Mouse (Mus musculus) lung, postnatal 4 days (tissue): ENCODE measurements around the gene Anln.
"Not testable (repeated sequence)": the region's sequence is repeated elsewhere in the genome, so short reads cannot be mapped to it uniquely, and the experiment has no call there.

ENCODE experiments used
- DNase-seq, 2 experiments: peaks; one replicate each; pipeline ENCODE4 v3.0.0; 2021

The Anln gene

GRCm38 (mm10) chr9:22389021-22389476 is at the start of gene Anln:
TSS of gene Anln (minus strand) at chr9:22389188.
- peak; percentile 94 to 96 for DNase-seq

- no peak for DNase-seq
Measured at GRCm38 (mm10) chr9:22434101-22434500, 45.1 kb upstream of the Anln start.

- no peak for DNase-seq
Measured at GRCm38 (mm10) chr9:22433221-22433620, 44.2 kb upstream of the Anln start.

DNA sequence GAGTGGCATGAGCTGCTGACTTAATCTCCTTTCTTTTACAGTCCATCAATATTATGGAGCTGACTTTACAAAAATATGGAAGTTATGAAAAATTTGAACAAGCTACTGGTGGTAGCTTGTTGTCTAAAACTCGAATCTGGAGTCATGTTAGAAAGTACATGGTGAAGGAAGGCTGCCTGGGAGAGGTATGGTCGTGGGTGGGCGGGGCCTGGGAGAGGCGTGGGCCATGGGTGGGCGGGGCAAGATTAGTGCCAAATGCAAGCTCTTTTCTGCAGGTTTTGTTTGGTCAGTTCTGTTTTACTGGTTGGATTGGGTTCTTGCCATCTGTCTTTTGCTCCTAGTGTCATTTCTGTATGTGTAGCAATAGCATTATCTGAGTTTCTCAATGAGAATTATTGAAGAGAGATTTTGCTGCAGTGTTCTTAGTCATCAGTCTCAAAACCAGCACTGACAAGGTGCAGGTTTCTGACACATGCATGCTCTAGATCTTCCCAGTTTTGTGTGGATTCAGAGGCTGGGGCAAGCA is 41.4 kb upstream of the Anln start:
- DNase-seq, result no peak

GRCm38 (mm10) chr9:22429533-22430241 is 40.7 kb upstream of the Anln start:
- DNase-seq, result peak; percentile 23 to 53

DNA sequence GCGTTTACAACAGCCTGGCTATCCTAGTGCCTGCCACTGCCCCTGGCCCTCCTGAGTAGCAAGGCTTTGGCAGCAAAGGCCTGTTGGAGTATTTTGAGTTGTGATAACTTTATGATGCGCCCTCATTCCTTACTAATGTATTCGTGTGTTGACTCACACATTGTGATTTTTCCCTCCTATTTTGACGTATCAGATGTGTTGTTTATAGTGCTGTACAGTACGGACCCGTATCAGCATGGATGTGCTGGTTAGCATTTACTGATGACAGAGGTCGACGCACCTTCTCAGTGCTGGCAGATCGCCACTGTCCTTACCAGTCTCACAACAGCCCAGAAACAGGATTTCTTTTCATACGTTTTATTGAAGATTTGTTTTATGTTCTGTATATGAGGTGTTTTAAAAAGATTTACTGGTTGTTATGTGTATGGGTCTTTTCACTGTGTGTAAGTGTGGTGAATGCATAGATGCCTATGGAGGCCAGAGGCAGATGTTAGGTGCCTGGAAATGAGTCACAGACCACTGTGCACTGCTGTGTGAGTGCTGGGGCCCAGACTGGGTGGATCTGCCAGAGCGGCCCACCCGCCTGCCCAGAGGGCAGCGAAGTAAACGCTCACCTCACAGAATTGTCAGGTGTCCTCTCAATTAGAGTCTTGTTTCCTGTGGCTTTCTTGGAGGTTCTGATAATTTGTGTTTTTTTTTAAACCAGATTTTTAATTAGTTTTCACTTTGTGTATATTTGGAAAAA is 39.9 kb upstream of the Anln start:
- no peak for DNase-seq

DNA sequence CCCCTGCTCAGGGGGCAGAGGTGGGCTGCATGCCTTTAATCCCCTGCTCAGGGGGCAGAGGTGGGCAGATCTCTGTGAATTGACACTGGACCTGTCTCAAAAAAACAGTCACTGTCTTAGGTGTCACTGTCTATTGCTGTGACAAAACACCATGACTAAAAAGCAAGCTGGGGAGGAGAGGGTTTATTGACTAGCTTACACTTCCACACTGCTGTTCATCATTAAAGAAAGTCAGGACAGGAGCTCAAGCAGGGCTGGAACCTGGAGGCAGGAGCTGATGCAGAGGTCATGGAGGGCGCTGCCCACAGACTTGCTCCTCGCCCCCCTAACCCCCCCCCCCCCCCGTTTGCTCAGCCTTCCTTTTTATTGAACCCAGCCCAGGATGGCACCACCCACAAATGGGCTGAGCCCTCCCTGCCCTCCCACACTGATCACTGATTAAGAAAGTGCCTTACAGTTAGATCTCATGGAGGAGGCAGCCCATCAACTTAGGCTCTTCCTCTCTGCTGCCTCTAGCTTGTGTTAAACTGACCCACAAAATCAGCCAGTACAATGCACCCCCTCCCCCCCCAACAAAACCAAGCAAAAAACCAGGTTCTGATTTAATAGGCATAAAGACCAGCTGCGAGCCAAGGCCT is 39.2 kb upstream of the Anln start:
- no peak for DNase-seq

DNA sequence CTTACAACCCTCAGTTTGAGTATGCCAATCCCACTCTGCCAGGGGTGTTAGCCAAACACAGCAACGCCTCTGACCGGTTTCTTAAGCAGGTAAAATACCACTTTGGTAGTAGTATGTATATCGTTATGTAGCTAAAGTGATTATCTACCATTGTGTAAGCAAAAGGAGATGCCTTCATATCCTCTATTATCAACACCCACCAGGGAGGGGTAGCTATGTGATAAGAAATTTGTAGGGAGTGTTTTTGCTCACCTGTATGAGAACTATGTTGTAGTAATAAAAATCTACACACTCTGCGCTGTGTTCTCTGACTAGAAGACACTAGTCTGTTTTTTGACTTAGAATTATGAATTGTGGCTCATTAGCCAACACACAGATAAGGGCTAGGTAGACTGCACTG is 35.7 kb upstream of the Anln start:
- no peak for DNase-seq

DNA sequence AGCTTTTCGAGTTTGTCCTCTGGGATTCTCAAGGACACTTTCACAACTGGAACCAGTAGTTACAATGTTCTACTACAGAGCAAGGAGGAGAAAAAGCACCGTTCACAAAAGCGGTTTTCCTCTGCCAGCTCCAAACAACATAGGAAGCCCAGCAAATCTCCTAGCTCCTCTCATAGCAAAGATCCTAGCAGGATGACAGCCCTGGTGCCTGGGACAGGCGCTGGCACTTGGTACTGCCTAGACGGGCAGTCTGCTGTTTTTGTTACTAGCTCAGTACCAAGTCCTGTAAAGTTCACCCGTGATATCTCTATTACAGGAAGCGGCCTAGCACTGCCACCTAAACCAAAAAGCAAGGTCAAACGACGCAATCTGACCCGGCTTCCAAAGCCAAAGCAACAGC is 35.2 kb upstream of the Anln start:
- DNase-seq, result no peak

DNA sequence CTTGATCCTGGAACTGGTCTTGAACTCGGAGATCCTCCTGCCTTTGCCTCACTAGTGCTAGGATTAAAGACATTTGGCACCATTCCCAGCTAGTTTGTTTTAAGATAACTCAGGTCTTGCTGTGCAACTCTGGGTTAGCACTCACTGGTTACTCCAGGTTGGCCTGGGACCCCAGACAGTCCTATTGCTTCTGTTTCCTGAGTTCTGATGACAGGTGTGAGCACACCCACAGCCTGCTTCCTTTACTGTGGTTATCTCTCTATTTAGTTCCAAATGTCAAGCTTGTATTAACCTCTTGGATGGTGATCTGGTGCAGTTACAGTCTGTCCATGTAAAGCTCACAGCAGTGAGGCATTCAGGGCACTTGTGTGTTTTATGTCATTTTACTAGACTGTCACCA is 34.5 kb upstream of the Anln start:
- no peak for DNase-seq

DNA sequence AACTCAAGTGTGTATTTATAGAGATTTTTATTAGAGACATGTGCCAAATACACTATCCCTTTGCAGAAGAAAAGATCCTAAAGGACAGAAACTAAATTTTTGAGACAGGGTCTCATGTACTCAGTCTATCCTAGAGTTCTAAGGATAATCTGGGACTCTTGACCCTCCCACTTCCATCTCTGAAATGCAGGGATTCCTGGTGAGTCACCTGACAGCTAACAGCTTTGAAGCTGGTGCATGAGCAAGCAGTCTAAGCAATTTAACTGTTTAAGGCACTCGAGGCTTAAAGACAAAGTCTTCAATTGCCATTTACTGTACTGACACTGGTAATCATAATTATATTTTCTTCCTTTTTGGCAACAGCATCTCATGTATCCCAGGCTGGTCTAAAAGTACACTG is 33.6 kb upstream of the Anln start:
- DNase-seq, result no peak

GRCm38 (mm10) chr9:22420491-22420890 is 31.5 kb upstream of the Anln start:
- no peak for DNase-seq

DNA sequence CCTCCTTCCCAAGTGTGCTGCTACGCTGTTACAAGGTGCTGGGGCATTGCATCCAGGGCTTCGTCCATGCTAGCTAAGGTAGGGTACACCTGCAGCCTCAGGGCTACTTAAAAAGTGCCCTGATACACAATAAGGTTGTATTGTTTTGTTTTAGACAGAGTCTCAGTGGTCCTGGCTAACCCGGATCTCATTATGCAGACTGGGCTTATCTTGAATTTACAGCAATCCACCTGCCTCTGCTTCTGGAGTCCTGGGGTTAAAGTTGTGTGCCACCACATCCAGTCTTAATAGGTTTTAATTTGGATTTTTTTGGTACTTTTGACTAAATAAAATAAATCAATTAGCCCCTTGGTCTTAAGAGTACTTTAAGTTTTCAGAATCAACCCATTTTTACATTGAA is 30.9 kb upstream of the Anln start:
- no peak for DNase-seq

DNA sequence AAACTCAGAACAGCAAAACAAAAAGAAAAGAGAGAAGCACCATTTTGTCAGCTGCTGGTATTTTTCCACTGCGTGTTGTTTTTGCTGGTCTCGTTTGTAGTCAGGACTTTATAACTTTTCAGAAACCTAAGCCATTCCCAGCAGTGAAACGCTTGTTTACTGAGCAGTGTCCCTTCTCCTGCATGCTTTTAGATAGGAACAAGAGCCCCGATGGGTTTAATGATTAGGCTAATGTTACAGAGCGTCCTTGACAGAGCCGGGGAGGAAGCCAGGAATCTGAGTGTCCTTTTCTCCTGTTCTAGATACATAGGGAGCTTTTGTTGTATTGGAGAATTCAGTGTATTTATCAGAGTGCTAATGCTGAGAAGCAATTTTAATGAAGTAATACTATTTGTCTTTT is 28.6 kb upstream of the Anln start:
- no peak for DNase-seq

DNA sequence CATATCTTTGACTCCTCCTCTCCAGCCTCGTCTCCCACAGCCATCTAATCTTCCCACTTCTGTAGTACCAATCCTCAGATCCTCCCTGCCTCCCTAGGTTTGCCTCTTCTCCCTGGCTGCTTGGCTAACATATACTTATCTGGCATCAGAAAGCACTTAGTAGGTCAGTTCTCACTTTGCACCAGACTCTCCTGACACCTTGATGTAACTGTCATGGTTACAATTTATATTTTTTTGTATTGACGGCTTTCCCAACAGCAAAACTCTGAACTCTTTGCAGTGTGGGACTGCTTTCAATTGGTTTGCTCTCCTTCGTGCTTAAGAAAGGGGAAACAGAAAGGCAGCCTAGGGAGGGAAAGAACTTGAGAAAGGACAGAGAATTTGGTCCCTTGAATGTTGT is 27.2 kb upstream of the Anln start:
- DNase-seq, result no peak

GRCm38 (mm10) chr9:22411002-22411857 is 22.2 kb upstream of the Anln start, which contains the start of gene 9530077C05Rik:
TSS of gene 9530077C05Rik (plus strand) at chr9:22411513.
- DNase-seq, result peak; percentile 96 to 97

- no peak for DNase-seq
Measured at GRCm38 (mm10) chr9:22409501-22409900, 20.5 kb upstream of the Anln start.

GRCm38 (mm10) chr9:22408344-22408743 is 19.4 kb upstream of the Anln start:
- peak in 1 of 2 experiments; percentile 34 for DNase-seq

DNA sequence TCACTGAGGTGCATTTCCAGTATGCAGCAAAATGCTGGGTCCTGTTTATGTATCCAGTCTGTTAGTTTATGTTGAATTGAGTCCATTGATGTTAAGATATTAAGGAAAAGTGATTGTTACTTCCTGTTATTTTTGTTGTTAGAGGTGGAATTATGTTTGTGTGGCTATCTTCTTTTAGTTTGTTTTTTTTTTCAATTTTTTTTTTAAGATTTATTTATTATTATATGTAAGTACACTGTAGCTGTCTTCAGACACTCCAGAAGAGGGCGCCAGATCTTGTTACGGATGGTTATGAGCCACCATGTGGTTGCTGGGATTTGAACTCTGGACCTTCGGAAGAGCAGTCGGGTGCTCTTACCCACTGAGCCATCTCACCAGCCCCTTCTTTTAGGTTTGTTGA is 18.6 kb upstream of the Anln start:
- not testable (repeated sequence) for DNase-seq

DNA sequence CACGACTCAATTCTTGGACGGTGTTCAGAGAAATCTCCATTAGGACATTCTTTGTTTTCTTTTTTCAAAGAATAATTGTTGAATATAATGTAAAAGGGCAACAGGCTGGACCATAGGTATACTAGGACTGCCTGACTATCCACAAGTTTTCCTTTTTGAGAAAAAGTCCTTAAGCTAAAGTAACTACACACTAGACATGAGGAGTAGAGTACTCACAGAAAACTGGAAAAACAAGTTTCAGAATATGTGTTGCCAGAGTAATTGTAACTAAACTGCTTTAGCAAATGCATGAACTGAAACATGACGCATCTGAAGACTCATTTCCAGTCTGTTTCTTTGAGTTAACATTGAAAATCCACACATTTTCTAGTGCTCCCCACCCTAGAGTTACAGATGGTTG is 16.4 kb upstream of the Anln start:
- DNase-seq, result no peak

- not testable (repeated sequence) for DNase-seq
Measured at GRCm38 (mm10) chr9:22403501-22403900, 14.5 kb upstream of the Anln start.

- DNase-seq, result no peak
Measured at GRCm38 (mm10) chr9:22402976-22403375, 14.0 kb upstream of the Anln start.

DNA sequence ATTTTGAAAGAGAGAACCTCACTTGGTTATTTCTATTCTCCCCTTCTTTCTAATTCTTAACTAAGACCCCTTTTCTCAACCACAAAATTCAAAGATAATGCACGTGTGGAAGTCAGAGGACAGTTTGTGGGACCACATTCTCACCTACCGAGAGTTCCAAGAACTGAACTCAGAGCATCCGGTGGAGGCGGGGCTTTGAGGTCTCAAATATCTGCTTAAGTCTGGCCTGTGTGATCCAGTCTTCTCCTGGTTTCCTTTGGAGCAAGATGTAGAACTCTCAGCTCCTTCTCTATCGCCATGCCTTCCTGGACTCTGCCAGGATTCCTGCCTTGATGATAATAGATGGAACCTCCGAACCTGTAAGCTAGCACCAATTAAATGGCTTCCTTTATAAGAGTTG is 13.0 kb upstream of the Anln start:
- DNase-seq, result no peak
